Mouse (Mus musculus) lung, postnatal 36 days (tissue): ENCODE data around the gene Itpr1.

Experiments used
- DNase-seq: peaks from one replicate; pipeline ENCODE4 v3.0.0; 2022; ENCODE audit warnings: mixed read lengths

The Itpr1 gene

DNA sequence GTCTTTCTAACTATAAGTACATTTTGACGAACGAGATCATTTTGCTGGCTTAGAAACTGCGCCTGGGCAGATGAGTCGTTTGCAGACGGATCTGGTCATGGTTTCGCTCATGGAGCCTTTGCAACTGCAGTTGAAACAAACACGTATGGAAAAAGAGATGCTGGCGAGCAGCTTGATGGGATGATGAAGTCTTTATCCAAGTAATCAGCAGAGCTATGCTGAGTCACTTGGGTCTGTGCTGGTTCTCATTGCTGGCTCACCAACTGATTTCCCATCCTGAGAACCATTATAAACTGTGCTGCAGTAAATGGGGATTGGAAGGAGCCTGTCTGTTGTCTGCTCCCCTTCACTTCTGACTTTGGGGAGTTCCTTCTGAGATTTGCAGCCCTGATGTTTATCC is 31.7 kb downstream of the Itpr1 start:
- DNase-seq: no peak

GRCm38 (mm10) chr6:108246369-108247085 is 33.6 kb downstream of the Itpr1 start:
- DNase-seq: no peak

- DNase-seq: peak; percentile 40
Observed at GRCm38 (mm10) chr6:108247211-108247610, 34.3 kb downstream of the Itpr1 start.

- DNase-seq: no peak
Observed at GRCm38 (mm10) chr6:108248519-108248918, 35.6 kb downstream of the Itpr1 start.

GRCm38 (mm10) chr6:108249031-108249917 is 36.4 kb downstream of the Itpr1 start:
- peak; percentile 26 for DNase-seq

GRCm38 (mm10) chr6:108249918-108250225 is 37.0 kb downstream of the Itpr1 start:
- DNase-seq: peak; percentile 58

GRCm38 (mm10) chr6:108250416-108250815 is 37.5 kb downstream of the Itpr1 start:
- no peak for DNase-seq

DNA sequence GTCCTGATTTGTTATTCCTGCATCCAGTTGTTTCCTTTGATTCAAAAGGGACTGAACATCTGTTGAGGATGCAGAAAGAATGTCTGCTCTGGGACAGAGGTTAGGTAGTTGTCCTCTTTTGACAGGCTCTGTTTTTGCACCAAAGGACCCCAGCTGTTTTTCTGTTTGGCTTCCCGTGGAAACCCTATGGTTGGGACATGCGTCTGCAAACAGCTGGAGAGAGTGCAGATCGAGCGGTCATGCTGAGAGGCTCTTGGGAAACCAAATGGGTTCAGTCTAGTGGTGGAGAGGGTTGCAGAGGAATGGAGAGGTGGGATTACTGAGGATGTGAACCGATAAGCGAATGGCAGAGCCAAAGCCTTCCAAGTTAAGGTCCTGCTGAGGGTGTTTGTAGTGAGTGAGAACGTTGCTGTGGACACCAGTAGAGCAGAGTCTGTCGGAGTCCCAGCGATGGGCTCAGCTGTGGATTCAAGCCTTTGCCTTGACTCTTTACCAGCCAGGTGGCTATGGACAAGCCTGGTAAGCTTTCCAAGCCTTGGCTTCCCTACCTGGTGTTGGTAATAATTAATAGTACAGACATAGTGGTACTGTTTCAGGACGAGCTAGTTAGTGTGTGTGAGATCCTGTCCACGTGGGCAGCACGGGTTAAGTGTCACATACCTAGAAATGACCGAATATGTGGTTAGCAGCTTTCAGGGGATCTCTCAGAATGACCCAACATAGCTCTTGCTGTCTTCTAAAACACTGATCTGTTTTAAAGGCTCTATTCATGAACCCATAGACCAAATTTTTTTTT is 39.9 kb downstream of the Itpr1 start:
- DNase-seq: no peak

GRCm38 (mm10) chr6:108254132-108255064 is 41.5 kb downstream of the Itpr1 start:
- no peak for DNase-seq

DNA sequence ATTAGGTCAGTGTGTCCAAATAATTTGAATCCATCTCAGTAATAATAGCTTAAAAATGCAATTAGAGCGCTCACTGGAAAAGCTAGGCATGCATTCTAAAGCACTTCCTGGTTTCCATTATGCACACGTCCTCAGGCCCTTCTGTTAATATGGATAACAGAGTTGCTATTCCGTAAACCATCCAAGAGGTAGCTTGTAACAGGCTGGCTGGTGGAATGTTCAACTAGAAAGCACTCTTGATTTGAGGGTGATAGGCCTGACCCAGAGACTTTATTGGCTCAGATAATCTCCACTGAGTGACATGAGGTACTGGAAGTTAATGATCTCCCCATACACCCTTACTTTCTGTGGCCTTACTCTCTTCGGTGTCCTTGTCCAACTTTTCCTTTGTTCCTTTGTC is 43.0 kb downstream of the Itpr1 start:
- DNase-seq: no peak

DNA sequence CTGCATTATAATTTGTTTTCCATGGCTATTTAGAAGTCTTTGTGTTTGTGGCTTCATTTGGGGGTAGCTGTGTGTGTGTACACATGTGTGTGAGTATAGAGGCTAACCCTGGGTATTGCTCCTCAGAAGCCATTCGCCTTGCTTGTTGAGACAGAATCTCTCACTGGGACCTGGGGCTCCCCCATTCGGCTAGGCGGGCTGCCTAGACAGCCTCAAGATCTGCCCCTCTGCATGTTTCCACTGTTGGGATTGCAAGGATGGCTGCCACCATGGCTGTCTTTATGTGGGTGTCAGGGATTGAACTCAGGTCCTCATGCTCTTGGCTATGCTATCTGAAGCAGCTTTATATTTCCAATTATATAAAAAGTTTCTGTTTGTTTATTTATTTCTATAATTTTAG is 44.3 kb downstream of the Itpr1 start:
- DNase-seq: no peak

GRCm38 (mm10) chr6:108258631-108259030 is 45.7 kb downstream of the Itpr1 start:
- DNase-seq: no peak

GRCm38 (mm10) chr6:108259671-108260070 is 46.8 kb downstream of the Itpr1 start:
- DNase-seq: no peak

- DNase-seq: no peak
Observed at GRCm38 (mm10) chr6:108261506-108261905, 48.6 kb downstream of the Itpr1 start.

- no peak for DNase-seq
Observed at GRCm38 (mm10) chr6:108264164-108264563, 51.3 kb downstream of the Itpr1 start.

- DNase-seq: no peak
Observed at GRCm38 (mm10) chr6:108273451-108273850, 60.6 kb downstream of the Itpr1 start.

- DNase-seq: peak; percentile 26
Observed at GRCm38 (mm10) chr6:108274364-108275084, 61.6 kb downstream of the Itpr1 start.

DNA sequence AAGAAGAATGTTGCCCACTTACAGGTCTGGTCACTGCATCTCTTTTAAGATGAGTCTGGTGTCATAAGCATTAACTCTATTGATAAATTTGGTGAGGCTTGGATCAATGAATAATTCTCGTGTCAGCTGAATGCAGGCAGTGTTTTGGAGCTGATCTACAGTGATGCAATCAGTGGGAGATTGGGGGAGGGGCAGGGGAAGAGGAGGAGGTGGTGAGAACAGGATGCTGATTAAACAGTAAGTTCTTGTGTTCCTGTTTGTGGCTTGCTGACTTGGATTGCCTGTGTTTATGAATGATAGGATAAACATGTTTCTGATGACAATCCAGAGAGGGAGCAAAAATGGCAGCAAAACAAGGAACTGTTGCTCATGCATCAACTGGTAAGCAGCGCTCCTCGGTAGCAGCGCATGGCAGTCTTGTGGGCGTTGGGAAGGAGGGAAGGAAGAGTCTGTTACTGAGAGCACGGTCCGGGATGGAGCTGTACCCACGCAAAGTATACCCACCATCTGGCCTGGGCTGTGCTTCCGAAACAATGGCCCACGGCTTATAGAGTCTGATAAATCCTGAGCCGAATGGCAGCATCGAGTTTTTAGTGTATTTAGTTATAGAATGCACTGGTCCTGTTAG is 64.1 kb downstream of the Itpr1 start:
- peak; percentile 65 for DNase-seq

- DNase-seq: no peak
Observed at GRCm38 (mm10) chr6:108277622-108278396, 64.9 kb downstream of the Itpr1 start.
